Mouse (Mus musculus) neutrophil, adult 65 days (primary cell): Measurements from ENCODE around the gene Sec61g. TPM values are rescaled to one million over a fixed set of nuclear protein-coding genes. Genes with fewer than 3 reads are reported as not detected.

ENCODE experiments used
- total RNA-seq: library from RNA; stranded (reverse); gene quantifications from 2 replicates; pipeline ENCODE4 v1.2.4, GENCODE M21; 2023

Sec61g gene
- 6.0 and 6.8 TPM in 2 replicates for total RNA-seq

GRCm38 (mm10) chr11:16508052-16508654 is at the start of gene Sec61g:
Gene Sec61g, minus strand, starts transcription at chr11:16508484.

Other genes with a start within 250 kb of the Sec61g start
- not detected in 2 replicates for gene Egfr, start 243.7 kb upstream of the Sec61g start, total RNA-seq